Mouse (Mus musculus) heart, postnatal 0 days (tissue): ENCODE measurements around the gene H2-Ob.

Experiments used
- CTCF ChIP-seq: IDR thresholded peaks from 2 replicates; pipeline ENCODE4 v1.5.1; 2016; ENCODE audit warnings: antibody characterized with exemption, control low read depth, low read depth
- EP300 ChIP-seq: IDR thresholded peaks from 2 replicates; pipeline ENCODE4 v1.6.1; 2016; ENCODE audit warnings: antibody characterized with exemption, low read depth

DNA sequence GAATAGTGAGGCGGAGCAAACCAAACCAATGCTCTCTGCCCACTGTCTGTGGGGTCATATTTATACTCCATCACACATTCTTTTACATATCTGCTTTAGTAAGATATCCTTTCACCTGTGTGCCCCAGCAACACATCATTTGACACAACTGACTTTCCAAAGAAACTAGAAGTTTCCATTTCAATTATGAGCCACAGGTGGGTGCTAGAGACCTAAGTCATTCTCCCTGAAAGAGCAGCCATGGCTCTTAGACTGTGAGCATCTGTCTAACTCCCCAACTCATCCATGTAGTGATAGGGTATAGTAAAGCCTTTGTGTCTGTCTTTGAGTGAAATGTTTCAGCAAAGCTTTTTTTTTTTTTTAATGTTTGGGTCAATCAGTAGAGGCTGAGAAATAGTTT is 33.4 kb downstream of the H2-Ob start:
- no peak for TF ChIP-seq EP300
- TF ChIP-seq CTCF, result peak; percentile 24; the same call in 1 of the 2 replicates
